Mouse (Mus musculus): ENCODE measurements around the gene Tmprss11d.

DNA sequence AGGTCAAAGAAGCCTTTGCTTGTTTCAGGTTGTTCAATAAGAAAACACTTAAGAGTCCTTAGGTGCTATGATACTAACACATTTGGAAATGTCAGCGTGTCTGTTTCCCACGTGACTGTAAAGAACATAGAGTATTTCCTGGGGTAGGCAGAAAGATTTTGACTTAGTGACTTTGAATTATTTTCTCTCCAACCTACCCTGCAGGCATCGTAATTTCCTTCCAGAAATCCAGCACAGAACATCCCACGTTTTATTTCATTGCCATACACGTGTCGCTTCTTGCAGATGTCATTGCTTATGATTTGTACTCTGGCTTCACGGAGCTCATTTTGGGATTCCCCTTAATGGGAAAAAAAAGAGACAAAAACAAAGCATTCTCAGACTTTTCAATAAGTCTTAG lies 41.1 kb upstream of the Tmprss11d start:
- TF ChIP-seq EP300 (IDR thresholded peaks at IDR 0.05; ENCODE audit: insufficient read depth, low read depth, low read length): no peak
- TF ChIP-seq POLR2A (IDR thresholded peaks at IDR 0.05; ENCODE audit: insufficient read depth, low read length): no peak
